Mouse (Mus musculus): ENCODE data around the gene Tanc2.

GRCm38 (mm10) chr11:105936200-105936599 is 346.4 kb downstream of the Tanc2 start:
- TF ChIP-seq CTCF (IDR thresholded peaks at IDR 0.05 in 2 of 3, conservative IDR thresholded peaks at IDR 0.05 in 1 of 3; ENCODE audit: control insufficient read depth in 1 of 3, insufficient read depth in 1 of 3, low read depth in 2 of 3, low read length in 3 of 3, poor library complexity in 1 of 3, severe bottlenecking in 1 of 3), result no peak
- no peak for TF ChIP-seq EP300 (IDR thresholded peaks at IDR 0.05; ENCODE audit: low read depth in 1 of 2, low read length in 2 of 2)
- no peak for TF ChIP-seq NELFE (IDR thresholded peaks at IDR 0.05; ENCODE audit: low read depth, low read length)
- TF ChIP-seq POLR2A (IDR thresholded peaks at IDR 0.05; ENCODE audit: control insufficient read depth in 1 of 2, insufficient read depth in 1 of 2, low read depth in 1 of 2, low read length in 2 of 2, poor library complexity in 1 of 2), result no peak
- no peak for TF ChIP-seq SIN3A (IDR thresholded peaks at IDR 0.05; ENCODE audit: low read length)

All from MEL (cell line).